Mouse (Mus musculus): ENCODE data around the gene Eef2. TPM values are rescaled to one million over a fixed set of nuclear protein-coding genes. Genes with fewer than 3 reads are reported as not detected.
A peak's percentile ranks its signal among the peaks of the same experiment; 100 is the strongest.
"Not testable (repeated sequence)": the region's sequence is repeated elsewhere in the genome, so short reads cannot be mapped to it uniquely, and the experiment has no call there.

Eef2 gene
- polyA plus RNA-seq, 1 experiment, result 1,003 TPM

DNA sequence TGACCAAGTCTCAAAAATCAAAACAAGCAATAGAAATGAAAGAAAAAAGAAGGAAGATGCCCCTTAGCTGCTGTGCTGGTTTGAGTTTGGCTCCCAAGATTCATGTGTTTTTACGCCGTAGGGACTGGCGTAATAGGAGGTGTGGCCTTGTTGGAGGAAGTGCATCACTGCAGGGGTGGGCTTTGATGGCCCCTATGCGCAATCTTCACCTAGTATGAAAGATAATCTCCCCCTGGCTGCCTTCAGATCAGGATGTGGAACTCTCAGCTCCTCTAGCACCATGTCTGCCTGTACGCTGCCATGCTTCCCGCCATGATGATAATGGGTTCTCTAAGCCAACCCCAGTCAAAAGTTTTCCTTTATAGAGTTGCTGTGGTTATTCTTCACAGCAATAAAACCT is 39.8 kb downstream of the Eef2 start:
- Histone ChIP-seq H3K4me1 (ENCODE audit: control insufficient read depth, insufficient read depth, low read length) (peaks cover 3% of the 10 kb centered on the region), H3K4me3 (ENCODE audit: insufficient read depth, low read length) (no peak overlapping the region), H3K27ac (ENCODE audit: insufficient read depth, low read depth, low read length) (no peak overlapping the region)
- no peak for TF ChIP-seq CTCF (IDR thresholded peaks at IDR 0.05; ENCODE audit: low read depth, low read length)
- no peak for TF ChIP-seq POLR2A (IDR thresholded peaks at IDR 0.05; ENCODE audit: borderline replicate concordance, low read depth, low read length)

DNA sequence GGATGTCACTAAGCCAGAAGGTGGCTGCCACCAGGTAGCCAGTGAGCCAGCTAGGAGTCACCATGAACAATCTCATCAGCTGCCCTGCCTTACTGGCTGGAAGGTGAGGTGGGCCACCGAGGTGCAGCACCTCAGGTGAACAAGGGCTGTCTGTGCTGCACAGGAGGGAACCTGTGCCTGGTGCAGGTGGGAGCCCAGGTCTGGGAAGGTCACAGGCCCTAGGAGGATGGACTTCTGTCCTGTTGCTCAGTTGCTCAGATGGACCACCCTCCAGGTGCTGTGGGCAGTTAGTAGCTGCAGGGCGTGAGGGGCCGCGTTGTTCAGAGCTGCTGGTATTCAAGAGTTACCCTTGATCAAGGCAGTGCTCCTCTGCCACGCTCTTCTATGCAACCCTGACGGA is 40.4 kb downstream of the Eef2 start:
- H3K27ac ChIP-seq (ENCODE audit: insufficient read depth, low read depth, low read length), result no peak overlapping the region
- no peak overlapping the region for H3K4me3 ChIP-seq (ENCODE audit: insufficient read depth, low read length)
- H3K4me1 ChIP-seq (ENCODE audit: control insufficient read depth, insufficient read depth, low read length), result peaks cover 7% of the 10 kb centered on the region
- TF ChIP-seq CTCF (IDR thresholded peaks at IDR 0.05; ENCODE audit: low read depth, low read length), result no peak
- TF ChIP-seq POLR2A (IDR thresholded peaks at IDR 0.05; ENCODE audit: borderline replicate concordance, low read depth, low read length), result no peak

DNA sequence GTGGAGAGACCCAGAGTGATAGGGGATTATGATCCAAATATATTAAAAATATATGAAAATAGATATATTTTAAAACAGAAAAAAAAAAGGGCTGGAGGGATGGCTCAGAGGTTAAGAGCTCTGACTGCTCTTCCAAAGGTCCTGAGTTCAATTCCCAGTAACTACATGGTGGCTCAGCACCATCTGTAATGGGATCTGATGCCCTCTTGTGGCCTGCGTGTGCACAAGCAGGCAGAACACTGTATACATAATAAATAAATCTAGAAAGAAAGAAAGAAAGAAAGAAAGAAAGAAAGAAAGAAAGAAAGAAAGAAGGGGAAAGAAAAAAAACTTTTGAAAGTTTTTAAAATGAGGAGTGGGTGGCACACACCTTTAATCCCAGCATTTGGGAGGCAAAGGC is 40.8 kb downstream of the Eef2 start:
- H3K4me3 ChIP-seq (ENCODE audit: insufficient read depth, low read length); H3K27ac ChIP-seq (ENCODE audit: insufficient read depth, low read depth, low read length): not testable (repeated sequence)
- peaks cover 12% of the 10 kb centered on the region for H3K4me1 ChIP-seq (ENCODE audit: control insufficient read depth, insufficient read depth, low read length)
- peak; percentile 29; the same call in 1 of the 2 replicates for TF ChIP-seq CTCF (IDR thresholded peaks at IDR 0.05; ENCODE audit: low read depth, low read length)

DNA sequence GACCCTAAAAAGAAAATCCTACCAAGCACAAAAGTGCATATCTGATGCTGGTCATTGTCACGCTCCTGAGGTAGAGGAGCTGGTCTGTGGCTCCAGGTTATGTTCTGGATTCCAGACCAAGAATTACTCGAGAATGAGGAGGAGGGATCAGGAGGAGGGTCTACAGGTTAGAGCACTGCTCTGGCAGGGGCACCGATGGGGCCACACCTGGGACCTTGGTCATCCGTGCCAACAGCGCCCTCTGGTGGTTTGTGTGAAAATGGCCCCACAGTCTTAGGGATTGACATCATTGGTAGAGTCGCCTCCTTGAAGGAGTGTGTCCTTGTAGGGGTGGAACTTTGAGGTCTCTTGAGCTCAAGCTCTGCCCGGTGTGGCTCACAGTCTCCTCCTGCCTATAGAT is 41.5 kb downstream of the Eef2 start:
- H3K4me3 ChIP-seq (ENCODE audit: insufficient read depth, low read length), result no peak overlapping the region
- H3K4me1 ChIP-seq (ENCODE audit: control insufficient read depth, insufficient read depth, low read length), result peaks cover 12% of the 10 kb centered on the region
- TF ChIP-seq POLR2A (IDR thresholded peaks at IDR 0.05; ENCODE audit: borderline replicate concordance, low read depth, low read length) (no peak), CTCF (IDR thresholded peaks at IDR 0.05; ENCODE audit: low read depth, low read length) (peak; percentile 92)
- no peak overlapping the region for H3K27ac ChIP-seq (ENCODE audit: insufficient read depth, low read depth, low read length)

DNA sequence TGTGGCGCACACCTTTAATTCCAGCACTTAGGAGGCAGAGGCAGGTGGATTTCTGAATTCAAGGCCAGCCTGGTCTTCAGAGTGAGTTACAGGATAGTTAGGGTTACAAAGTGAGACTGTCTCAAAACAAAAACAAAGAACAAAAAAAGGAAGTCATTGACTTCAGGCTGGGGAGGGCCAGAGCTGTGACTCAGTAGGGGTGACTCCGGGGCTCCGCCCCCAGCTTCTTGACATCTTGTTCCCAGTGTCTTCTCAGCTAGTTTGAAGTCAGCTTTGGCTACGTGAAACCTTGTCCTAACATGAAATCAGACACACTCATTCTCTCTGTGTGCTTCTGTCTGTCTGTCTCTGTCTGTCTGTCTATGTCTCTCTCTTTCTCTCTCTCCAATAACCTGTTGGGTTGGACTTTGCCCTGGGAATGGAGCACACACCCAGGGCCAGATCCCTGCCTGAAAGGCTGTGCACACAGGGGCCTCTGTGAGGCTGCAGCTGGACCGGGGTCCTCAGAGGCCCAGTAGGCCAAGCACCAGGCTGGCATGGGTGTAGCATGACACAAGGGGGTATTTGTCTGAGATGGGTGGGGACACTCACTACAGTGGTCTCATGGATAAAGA is 45.1 kb downstream of the Eef2 start:
- H3K27ac ChIP-seq (ENCODE audit: insufficient read depth, low read depth, low read length), result peak overlapping the region; percentile 50
- peaks cover 12% of the 10 kb centered on the region for H3K4me1 ChIP-seq (ENCODE audit: control insufficient read depth, insufficient read depth, low read length)
- no peak overlapping the region for H3K4me3 ChIP-seq (ENCODE audit: insufficient read depth, low read length)
- TF ChIP-seq CTCF (IDR thresholded peaks at IDR 0.05; ENCODE audit: low read depth, low read length), result no peak
- TF ChIP-seq POLR2A (IDR thresholded peaks at IDR 0.05; ENCODE audit: borderline replicate concordance, low read depth, low read length), result no peak

DNA sequence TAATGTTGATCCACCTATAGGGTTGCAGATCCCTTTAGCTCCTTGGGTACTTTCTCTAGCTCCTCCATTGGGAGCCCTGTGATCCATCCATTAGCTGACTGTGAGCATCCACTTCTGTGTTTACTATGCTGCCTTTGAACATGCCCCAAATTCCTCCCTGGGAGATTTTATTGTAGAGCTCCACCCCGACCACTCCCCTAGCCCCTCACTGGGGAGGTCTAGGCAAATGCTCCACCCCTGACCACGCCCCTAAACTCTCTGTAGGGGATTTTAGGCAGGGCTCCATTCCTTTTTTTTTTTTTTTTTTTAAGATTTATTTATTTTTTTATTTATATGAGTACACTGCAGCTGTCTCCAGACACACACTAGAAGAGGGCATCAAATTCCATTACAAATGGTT is 47.3 kb downstream of the Eef2 start:
- H3K27ac ChIP-seq (ENCODE audit: insufficient read depth, low read depth, low read length), result not testable (repeated sequence)

DNA sequence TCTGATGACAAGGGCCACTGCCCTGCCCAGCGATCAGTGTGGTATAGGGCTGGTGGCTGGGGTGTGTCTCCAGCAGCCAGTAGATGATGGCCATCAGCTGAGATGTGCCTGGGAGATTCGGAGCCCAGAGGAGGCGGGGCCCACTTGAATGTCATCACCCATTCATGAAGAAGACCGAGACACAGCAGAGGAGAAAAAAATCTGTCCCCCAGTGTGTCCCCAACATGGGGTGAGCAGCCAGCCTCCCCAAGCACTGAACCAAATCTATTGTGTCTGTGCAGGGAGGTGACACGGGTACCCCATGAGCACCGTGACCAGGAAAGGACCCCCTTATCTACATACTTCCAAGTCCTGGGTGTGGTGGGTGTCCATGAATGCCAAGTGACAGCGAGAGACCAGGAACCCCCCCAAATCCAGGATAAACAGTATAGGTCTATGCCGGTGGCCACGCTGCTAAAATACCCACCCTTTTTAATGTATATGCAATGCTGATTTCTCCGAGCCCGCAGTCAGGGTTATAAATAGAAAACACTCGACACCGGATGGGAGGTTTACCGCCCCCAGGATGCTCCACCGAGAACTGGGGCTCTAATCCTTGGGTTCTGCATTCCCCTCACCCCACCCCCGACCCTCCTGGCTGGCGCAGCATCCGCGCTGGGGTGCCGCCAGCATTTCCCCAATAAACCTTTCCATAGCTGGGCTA is 53.5 kb downstream of the Eef2 start:
- TF ChIP-seq CTCF (IDR thresholded peaks at IDR 0.05; ENCODE audit: low read depth, low read length) (no peak), POLR2A (IDR thresholded peaks at IDR 0.05; ENCODE audit: borderline replicate concordance, low read depth, low read length) (no peak)
- no peak overlapping the region for H3K4me3 ChIP-seq (ENCODE audit: insufficient read depth, low read length)
- H3K27ac ChIP-seq (ENCODE audit: insufficient read depth, low read depth, low read length), result no peak overlapping the region

More for the DNA sequence above, 47.3 kb downstream of the Eef2 start:
- peaks cover 12% of the 10 kb centered on the region for H3K4me1 ChIP-seq (ENCODE audit: control insufficient read depth, insufficient read depth, low read length)
- H3K4me3 ChIP-seq (ENCODE audit: insufficient read depth, low read length), result not testable (repeated sequence)

DNA sequence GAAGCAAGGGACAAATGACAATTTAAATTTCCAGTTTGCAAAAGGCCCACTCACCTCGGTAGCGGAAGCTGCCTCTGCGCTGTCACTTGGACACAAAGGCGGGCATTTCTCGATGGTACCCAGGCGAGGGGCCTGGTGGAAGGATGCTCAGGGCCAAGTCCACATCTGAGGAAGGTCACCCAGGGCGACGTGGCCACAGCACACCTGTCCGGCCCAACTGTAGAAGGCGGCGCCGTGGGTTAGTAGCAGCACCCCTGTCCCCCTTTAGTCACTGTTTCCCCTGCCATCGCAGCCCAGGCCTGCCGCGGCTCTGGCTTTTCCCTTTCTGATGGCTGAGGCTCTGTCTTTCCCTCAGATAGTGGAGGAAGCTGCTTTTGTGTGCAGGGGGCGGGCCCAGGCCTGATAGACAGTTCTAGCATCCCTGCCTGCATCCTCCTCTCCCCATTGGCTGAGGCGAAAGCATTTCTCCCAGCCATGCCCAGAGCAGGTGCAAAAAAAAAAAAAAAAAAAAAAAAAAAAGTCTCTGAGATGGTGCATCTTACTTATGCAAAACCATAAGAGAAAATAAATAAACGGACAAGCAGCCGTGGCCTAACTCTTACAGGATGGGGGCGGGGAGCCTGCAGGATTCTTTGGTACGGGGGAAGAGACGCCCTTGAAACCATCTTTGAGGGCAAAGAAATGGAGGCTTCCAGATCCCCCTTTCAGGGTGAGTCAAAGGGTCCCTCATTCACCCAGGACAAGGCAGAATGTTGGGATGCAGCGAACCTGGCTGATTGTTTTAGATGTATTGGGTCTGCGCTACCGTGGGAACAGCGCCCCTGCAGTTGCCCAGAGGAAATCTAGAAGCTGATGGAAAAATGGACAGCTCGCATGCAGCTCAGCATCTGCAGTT is 54.3 kb downstream of the Eef2 start, which contains the start of gene Atcay:
Atcay (minus strand) TSS at position 396 of the 895 bp plus-strand sequence.
- Histone ChIP-seq H3K4me1 (ENCODE audit: control insufficient read depth, insufficient read depth, low read length) (peaks cover 5% of the 10 kb centered on the region), H3K27ac (ENCODE audit: insufficient read depth, low read depth, low read length) (no peak within 1 kb of the TSS), H3K4me3 (ENCODE audit: insufficient read depth, low read length) (no peak within 1 kb of the TSS)
- peak; percentile 33 for TF ChIP-seq CTCF (IDR thresholded peaks at IDR 0.05; ENCODE audit: low read depth, low read length)
- TF ChIP-seq POLR2A (IDR thresholded peaks at IDR 0.05; ENCODE audit: borderline replicate concordance, low read depth, low read length), result no peak

More for the DNA sequence above, 53.5 kb downstream of the Eef2 start:
- peaks cover 5% of the 10 kb centered on the region for H3K4me1 ChIP-seq (ENCODE audit: control insufficient read depth, insufficient read depth, low read length)

DNA sequence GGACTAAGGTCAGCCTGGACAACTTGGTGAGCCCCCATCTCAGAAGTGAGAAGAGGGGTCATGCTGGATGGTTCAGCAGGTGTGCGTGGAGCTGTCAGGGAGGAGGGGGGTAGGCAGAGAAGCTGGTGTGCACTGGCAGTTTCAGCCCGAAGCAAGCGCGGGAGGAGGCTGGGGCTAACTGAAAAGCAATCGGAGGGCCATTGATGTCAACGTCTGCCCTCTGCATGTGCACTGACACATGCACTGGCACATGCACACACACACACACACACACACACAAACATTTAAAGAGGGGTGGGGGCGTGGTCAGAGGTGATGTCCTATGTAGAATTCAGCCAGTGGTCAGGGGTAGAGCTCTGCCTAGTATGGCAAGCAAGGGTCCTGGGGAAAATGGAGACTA is 55.0 kb downstream of the Eef2 start:
- Histone ChIP-seq H3K4me1 (ENCODE audit: control insufficient read depth, insufficient read depth, low read length) (peaks cover 5% of the 10 kb centered on the region), H3K4me3 (ENCODE audit: insufficient read depth, low read length) (no peak overlapping the region), H3K27ac (ENCODE audit: insufficient read depth, low read depth, low read length) (no peak overlapping the region)
- TF ChIP-seq CTCF (IDR thresholded peaks at IDR 0.05; ENCODE audit: low read depth, low read length) (no peak), POLR2A (IDR thresholded peaks at IDR 0.05; ENCODE audit: borderline replicate concordance, low read depth, low read length) (no peak)

Other genes with a start within 250 kb of the Eef2 start
- gene Gadd45b, start 246.6 kb upstream of the Eef2 start, polyA plus RNA-seq (2012; ENCODE audit: insufficient read depth, insufficient read length, missing spikeins), result 15.8 and 20.9 TPM in 2 replicates
- gene Gng7, start 161.7 kb upstream of the Eef2 start, polyA plus RNA-seq (2012; ENCODE audit: insufficient read depth, insufficient read length, missing spikeins), result 3.5 and 4.6 TPM in 2 replicates
- not detected in 2 replicates for gene Diras1, start 151.0 kb upstream of the Eef2 start, polyA plus RNA-seq (2012; ENCODE audit: insufficient read depth, insufficient read length, missing spikeins)
- gene Slc39a3, start 139.2 kb upstream of the Eef2 start, polyA plus RNA-seq (2012; ENCODE audit: insufficient read depth, insufficient read length, missing spikeins), result 14.0 and 14.5 TPM in 2 replicates
- 58.5 and 66.8 TPM in 2 replicates for gene Sgta, start 116.5 kb upstream of the Eef2 start, polyA plus RNA-seq (2012; ENCODE audit: insufficient read depth, insufficient read length, missing spikeins)
- gene Thop1, start 106.6 kb upstream of the Eef2 start, polyA plus RNA-seq (2012; ENCODE audit: insufficient read depth, insufficient read length, missing spikeins), result 7.4 and 10.8 TPM in 2 replicates
- 1.3 TPM in 2 replicates for gene Creb3l3, start 77.8 kb upstream of the Eef2 start, polyA plus RNA-seq (2012; ENCODE audit: insufficient read depth, insufficient read length, missing spikeins)
- 71.4 and 77.6 TPM in 2 replicates for gene Map2k2, start 70.7 kb upstream of the Eef2 start, polyA plus RNA-seq (2012; ENCODE audit: insufficient read depth, insufficient read length, missing spikeins)
- gene Zbtb7a, start 41.4 kb upstream of the Eef2 start, polyA plus RNA-seq (2012; ENCODE audit: insufficient read depth, insufficient read length, missing spikeins), result 52.0 and 54.9 TPM in 2 replicates
- 21.9 and 28.2 TPM in 2 replicates for gene Pias4, start 8.7 kb upstream of the Eef2 start, polyA plus RNA-seq (2012; ENCODE audit: insufficient read depth, insufficient read length, missing spikeins)
- gene Dapk3, start 6.4 kb downstream of the Eef2 start, polyA plus RNA-seq (2012; ENCODE audit: insufficient read depth, insufficient read length, missing spikeins), result 36.4 and 39.8 TPM in 2 replicates
- gene 4930442H23Rik, start 7.2 kb downstream of the Eef2 start, polyA plus RNA-seq (2012; ENCODE audit: insufficient read depth, insufficient read length, missing spikeins), result not detected in 2 replicates
- gene Nmrk2, start 25.4 kb downstream of the Eef2 start, polyA plus RNA-seq (2012; ENCODE audit: insufficient read depth, insufficient read length, missing spikeins), result not detected in 2 replicates
- not detected in 2 replicates for gene Atcay, start 54.2 kb downstream of the Eef2 start, polyA plus RNA-seq (2012; ENCODE audit: insufficient read depth, insufficient read length, missing spikeins)
- 2.7 and 3.0 TPM in 2 replicates for gene Zfr2, start 56.5 kb downstream of the Eef2 start, polyA plus RNA-seq (2012; ENCODE audit: insufficient read depth, insufficient read length, missing spikeins)
- gene Matk, start 76.3 kb downstream of the Eef2 start, polyA plus RNA-seq (2012; ENCODE audit: insufficient read depth, insufficient read length, missing spikeins), result 10.8 and 14.4 TPM in 2 replicates
- 46.5 and 51.1 TPM in 2 replicates for gene Mrpl54, start 90.3 kb downstream of the Eef2 start, polyA plus RNA-seq (2012; ENCODE audit: insufficient read depth, insufficient read length, missing spikeins)
- gene Apba3, start 90.3 kb downstream of the Eef2 start, polyA plus RNA-seq (2012; ENCODE audit: insufficient read depth, insufficient read length, missing spikeins), result 34.3 and 36.1 TPM in 2 replicates
- gene Tjp3, start 115.0 kb downstream of the Eef2 start, polyA plus RNA-seq (2012; ENCODE audit: insufficient read depth, insufficient read length, missing spikeins), result 9.2 and 9.8 TPM in 2 replicates
- gene Pip5k1c, start 116.3 kb downstream of the Eef2 start, polyA plus RNA-seq (2012; ENCODE audit: insufficient read depth, insufficient read length, missing spikeins), result 90.9 and 106 TPM in 2 replicates
- 18.1 and 18.2 TPM in 2 replicates for gene Cactin, start 144.5 kb downstream of the Eef2 start, polyA plus RNA-seq (2012; ENCODE audit: insufficient read depth, insufficient read length, missing spikeins)
- not detected in 2 replicates for gene Tbxa2r, start 152.1 kb downstream of the Eef2 start, polyA plus RNA-seq (2012; ENCODE audit: insufficient read depth, insufficient read length, missing spikeins)
- gene Gipc3, start 166.6 kb downstream of the Eef2 start, polyA plus RNA-seq (2012; ENCODE audit: insufficient read depth, insufficient read length, missing spikeins), result not detected in 2 replicates
- gene Hmg20b, start 173.8 kb downstream of the Eef2 start, polyA plus RNA-seq (2012; ENCODE audit: insufficient read depth, insufficient read length, missing spikeins), result 52.2 and 53.3 TPM in 2 replicates
- gene Mfsd12, start 180.9 kb downstream of the Eef2 start, polyA plus RNA-seq (2012; ENCODE audit: insufficient read depth, insufficient read length, missing spikeins), result 80.9 and 86.2 TPM in 2 replicates
- not detected in 2 replicates for gene 4930404N11Rik, start 189.2 kb downstream of the Eef2 start, polyA plus RNA-seq (2012; ENCODE audit: insufficient read depth, insufficient read length, missing spikeins)
- gene Fzr1, start 201.9 kb downstream of the Eef2 start, polyA plus RNA-seq (2012; ENCODE audit: insufficient read depth, insufficient read length, missing spikeins), result 32.6 and 35.0 TPM in 2 replicates
- 23.1 and 29.5 TPM in 2 replicates for gene Dohh, start 207.8 kb downstream of the Eef2 start, polyA plus RNA-seq (2012; ENCODE audit: insufficient read depth, insufficient read length, missing spikeins)
- 0.75 and 2.2 TPM in 2 replicates for gene Gm48551, start 207.8 kb downstream of the Eef2 start, polyA plus RNA-seq (2012; ENCODE audit: insufficient read depth, insufficient read length, missing spikeins)
- not detected in 2 replicates for gene Gm48552, start 212.4 kb downstream of the Eef2 start, polyA plus RNA-seq (2012; ENCODE audit: insufficient read depth, insufficient read length, missing spikeins)
- 41.9 and 45.5 TPM in 2 replicates for gene Smim24, start 216.4 kb downstream of the Eef2 start, polyA plus RNA-seq (2012; ENCODE audit: insufficient read depth, insufficient read length, missing spikeins)